Mouse (Mus musculus) kidney, embryonic 16.5 days (tissue): ENCODE measurements at regions not wholly inside any gene's neighbourhood (a gene's known extent, or its start where the extent isn't known, plus 50 kb on each side); places are given as distances from the start of the nearest gene placed in this dataset.
"Not testable (repeated sequence)": the region's sequence is repeated elsewhere in the genome, so short reads cannot be mapped to it uniquely, and the experiment has no call there.

Experiments used
- ATAC-seq: fragments of 200-750 bp; cut with Nextera tagmentation; 2 replicates; pipeline ENCODE4 v1.8.0; 2017; ENCODE audit warnings: moderate TSS enrichment; ENCODE audit not compliant: low FRiP score, low TSS enrichment
- H3K27ac ChIP-seq: fragments of 300-500 bp; sonication (generic); 2 replicates; pipeline ENCODE4 v1.5.1; 2014; ENCODE audit warnings: low read length
- H3K27me3 ChIP-seq: fragments of 300-500 bp; sonication (generic); 2 replicates; pipeline ENCODE4 v1.6.1; 2014; ENCODE audit warnings: low read length, control low read depth, mixed read lengths; ENCODE audit not compliant: insufficient read depth
- H3K36me3 ChIP-seq: fragments of 300-500 bp; sonication (generic); 2 replicates; pipeline ENCODE4 v1.6.1; 2014; ENCODE audit warnings: low read length, control low read depth, mixed read lengths; ENCODE audit not compliant: insufficient read depth
- H3K4me1 ChIP-seq: fragments of 300-500 bp; sonication (generic); 2 replicates; pipeline ENCODE4 v1.6.1; 2014; ENCODE audit warnings: low read length, control low read depth, mixed read lengths; ENCODE audit not compliant: insufficient read depth
- H3K4me2 ChIP-seq: fragments of 300-500 bp; sonication (generic); replicated peaks from 2 replicates; pipeline ENCODE4 v1.6.1; 2014; ENCODE audit warnings: low read depth, low read length
- H3K4me3 ChIP-seq: fragments of 300-500 bp; sonication (generic); 2 replicates; pipeline ENCODE4 v1.5.1; 2014; ENCODE audit warnings: mild to moderate bottlenecking, low read length
- H3K9ac ChIP-seq: fragments of 300-500 bp; sonication (generic); replicated peaks from 2 replicates; pipeline ENCODE4 v1.6.1; 2014; ENCODE audit warnings: low read length
- H3K9me3 ChIP-seq: fragments of 300-500 bp; sonication (generic); 2 replicates; pipeline ENCODE4 v1.6.1; 2016; ENCODE audit warnings: low read length, control low read depth
- WGBS: fragments of 180-500 bp; shearing (Covaris S2); extraction: QIAGEN DNeasy Blood & Tissue Kit; methylation state at CpG from one replicate; pipeline ENCODE4 v1.1.7; 2014; 5-methylcytosine and 5-hydroxymethylcytosine counted together

DNA sequence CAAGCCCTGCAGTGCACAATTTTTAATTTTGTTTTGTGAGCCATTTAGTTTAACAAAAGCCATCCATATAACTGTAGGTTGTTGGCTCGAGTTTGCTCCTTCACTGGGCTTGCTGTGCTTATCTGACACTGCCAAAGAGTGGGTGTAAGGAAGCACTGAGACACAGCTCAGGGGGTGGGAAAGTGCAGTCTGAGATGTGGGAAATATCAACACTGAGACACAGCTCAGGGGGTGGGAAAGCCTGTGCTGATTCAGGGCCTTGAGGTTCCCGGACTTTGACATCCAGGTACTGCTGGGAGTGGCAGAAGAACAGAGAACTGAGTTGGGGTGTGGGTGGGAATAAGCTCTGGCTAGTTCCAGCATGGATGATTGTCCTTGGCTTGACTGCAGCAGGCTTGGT lies 324.4 kb upstream of the Slc39a10 start:
- Histone ChIP-seq H3K4me2 (no peak overlapping the region), H3K36me3 (no peaks in the 10 kb centered on the region), H3K4me3 (no peak overlapping the region), H3K9me3 (no peaks in the 10 kb centered on the region), H3K9ac (no peak overlapping the region), H3K4me1 (no peaks in the 10 kb centered on the region), H3K27ac (no peak overlapping the region), H3K27me3 (no peaks in the 10 kb centered on the region)
- 74% methylated on average over 2 of the region's 2 CpGs for WGBS
- ATAC-seq: no peak

- no peaks in the 10 kb centered on the region for H3K4me1 ChIP-seq
- no peak overlapping the region for H3K9ac ChIP-seq
- no peak overlapping the region for H3K27ac ChIP-seq
- no peaks in the 10 kb centered on the region for H3K9me3 ChIP-seq
- WGBS: 69% methylated on average over 2 of the region's 2 CpGs
- no peaks in the 10 kb centered on the region for H3K36me3 ChIP-seq
- H3K27me3 ChIP-seq: no peaks in the 10 kb centered on the region
- ATAC-seq: no peak
- no peak overlapping the region for H3K4me2 ChIP-seq
- no peak overlapping the region for H3K4me3 ChIP-seq
Observed at GRCm38 (mm10) chr1:47216419-47217002, 323.9 kb upstream of the Slc39a10 start.

- H3K9ac ChIP-seq: no peak overlapping the region
- no peaks in the 10 kb centered on the region for H3K9me3 ChIP-seq
- no peaks in the 10 kb centered on the region for H3K27me3 ChIP-seq
- H3K27ac ChIP-seq: no peak overlapping the region
- H3K4me1 ChIP-seq: no peaks in the 10 kb centered on the region
- H3K36me3 ChIP-seq: no peaks in the 10 kb centered on the region
- WGBS: 83% methylated on average over 5 of the region's 5 CpGs
- no peak overlapping the region for H3K4me3 ChIP-seq
- no peak for ATAC-seq
- no peak overlapping the region for H3K4me2 ChIP-seq
Observed at GRCm38 (mm10) chr1:47213476-47213875, 320.8 kb upstream of the Slc39a10 start.

GRCm38 (mm10) chr1:47193001-47193400 lies 300.3 kb upstream of the Slc39a10 start:
- Histone ChIP-seq H3K4me1 (no peaks in the 10 kb centered on the region), H3K27me3 (no peaks in the 10 kb centered on the region), H3K9me3 (no peaks in the 10 kb centered on the region), H3K4me3 (no peak overlapping the region), H3K27ac (no peak overlapping the region), H3K4me2 (no peak overlapping the region), H3K36me3 (no peaks in the 10 kb centered on the region), H3K9ac (no peak overlapping the region)
- 81% methylated on average over 4 of the region's 4 CpGs for WGBS
- ATAC-seq: no peak

GRCm38 (mm10) chr1:47164417-47164816 lies 271.8 kb upstream of the Slc39a10 start:
- Histone ChIP-seq H3K4me3 (no peak overlapping the region), H3K4me1 (no peaks in the 10 kb centered on the region), H3K4me2 (no peak overlapping the region), H3K27me3 (no peaks in the 10 kb centered on the region), H3K27ac (no peak overlapping the region), H3K36me3 (no peaks in the 10 kb centered on the region), H3K9me3 (no peaks in the 10 kb centered on the region), H3K9ac (no peak overlapping the region)
- WGBS: 55% methylated on average over 3 of the region's 3 CpGs
- no peak for ATAC-seq

DNA sequence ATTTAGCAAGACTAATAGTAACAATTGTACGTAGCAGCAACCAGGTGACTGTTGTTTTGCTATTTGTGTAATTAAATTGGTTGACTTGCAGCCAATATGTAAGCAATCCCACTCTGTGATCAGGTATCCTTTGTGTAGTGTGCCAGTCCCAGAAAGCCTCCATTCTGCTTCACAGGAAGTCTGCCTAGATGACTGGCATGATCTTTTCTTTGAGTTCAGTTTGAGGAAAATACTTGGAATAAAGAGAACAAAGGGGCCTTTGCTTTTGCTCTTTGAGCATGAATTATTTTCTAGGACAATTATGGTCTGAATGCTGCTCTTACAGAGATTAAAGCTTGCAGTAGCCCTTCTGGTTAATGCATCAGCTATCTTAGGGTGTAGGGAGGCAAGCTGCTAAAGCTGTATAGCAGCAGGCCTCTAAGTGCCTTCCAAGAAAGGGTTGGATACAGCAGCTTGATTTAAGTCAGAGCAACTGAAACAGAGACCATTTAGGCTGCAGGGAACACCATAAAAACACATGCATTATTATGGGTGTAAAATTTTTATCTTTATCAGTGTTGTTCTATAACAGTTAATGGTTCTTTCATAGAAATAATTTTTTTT lies 271.3 kb upstream of the Slc39a10 start:
- no peaks in the 10 kb centered on the region for H3K9me3 ChIP-seq
- no peaks in the 10 kb centered on the region for H3K4me1 ChIP-seq
- WGBS: 77% methylated on average over 1 of the region's 1 CpGs
- ATAC-seq: no peak
- no peak overlapping the region for H3K4me3 ChIP-seq
- H3K27me3 ChIP-seq: no peaks in the 10 kb centered on the region
- no peak overlapping the region for H3K9ac ChIP-seq
- H3K27ac ChIP-seq: no peak overlapping the region
- H3K4me2 ChIP-seq: no peak overlapping the region
- H3K36me3 ChIP-seq: no peaks in the 10 kb centered on the region

GRCm38 (mm10) chr1:47130031-47130430 lies 237.4 kb upstream of the Slc39a10 start:
- H3K4me1 ChIP-seq, H3K4me3 ChIP-seq, H3K27ac ChIP-seq, H3K9ac ChIP-seq, H3K9me3 ChIP-seq, ATAC-seq, H3K4me2 ChIP-seq, H3K36me3 ChIP-seq, H3K27me3 ChIP-seq: not testable (repeated sequence)

DNA sequence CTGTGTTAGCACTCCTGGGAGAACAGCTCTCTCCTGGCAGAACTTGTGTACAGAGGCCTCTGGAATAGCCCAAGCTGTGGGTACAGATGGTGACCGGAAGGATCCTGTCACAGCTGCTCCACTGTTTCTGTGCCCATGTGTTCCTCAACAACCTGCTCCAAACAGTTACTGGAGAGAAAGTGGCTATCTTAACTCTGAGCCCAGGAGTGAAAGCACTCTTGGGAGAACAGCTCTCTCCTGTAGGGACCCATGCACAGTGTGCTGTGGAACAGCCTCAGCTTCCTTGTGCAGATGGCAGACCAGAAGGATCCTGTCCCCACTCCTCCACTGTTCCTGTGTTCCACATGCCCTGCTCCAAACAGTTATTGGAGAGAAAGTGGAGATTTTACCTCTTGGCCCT lies 227.0 kb upstream of the Slc39a10 start:
- WGBS: 82% methylated on average over 1 of the region's 1 CpGs
- no peaks in the 10 kb centered on the region for H3K36me3 ChIP-seq
- H3K27me3 ChIP-seq: no peaks in the 10 kb centered on the region
- ATAC-seq: no peak
- H3K4me2 ChIP-seq: no peak overlapping the region
- H3K4me3 ChIP-seq: no peak overlapping the region
- H3K9me3 ChIP-seq: no peaks in the 10 kb centered on the region
- H3K27ac ChIP-seq: no peak overlapping the region
- no peaks in the 10 kb centered on the region for H3K4me1 ChIP-seq
- H3K9ac ChIP-seq: no peak overlapping the region

- not testable (repeated sequence) for H3K36me3 ChIP-seq, ATAC-seq, H3K27me3 ChIP-seq, H3K9ac ChIP-seq, H3K27ac ChIP-seq, H3K4me1 ChIP-seq, H3K9me3 ChIP-seq, H3K4me2 ChIP-seq, H3K4me3 ChIP-seq
- WGBS: 93% methylated on average over 4 of the region's 4 CpGs
Observed at GRCm38 (mm10) chr1:47116681-47117080, 224.0 kb upstream of the Slc39a10 start.

- Histone ChIP-seq H3K9ac (no peak overlapping the region), H3K9me3 (no peaks in the 10 kb centered on the region), H3K4me2 (no peak overlapping the region), H3K4me3 (no peak overlapping the region), H3K27ac (no peak overlapping the region), H3K27me3 (no peaks in the 10 kb centered on the region), H3K36me3 (no peaks in the 10 kb centered on the region), H3K4me1 (no peaks in the 10 kb centered on the region)
- no peak for ATAC-seq
- 72% methylated on average over 1 of the region's 1 CpGs for WGBS
Observed at GRCm38 (mm10) chr1:47112494-47112893, 219.8 kb upstream of the Slc39a10 start.
